ENCODE assay signal across 7 mouse cellular contexts in the genomic region with DNA sequence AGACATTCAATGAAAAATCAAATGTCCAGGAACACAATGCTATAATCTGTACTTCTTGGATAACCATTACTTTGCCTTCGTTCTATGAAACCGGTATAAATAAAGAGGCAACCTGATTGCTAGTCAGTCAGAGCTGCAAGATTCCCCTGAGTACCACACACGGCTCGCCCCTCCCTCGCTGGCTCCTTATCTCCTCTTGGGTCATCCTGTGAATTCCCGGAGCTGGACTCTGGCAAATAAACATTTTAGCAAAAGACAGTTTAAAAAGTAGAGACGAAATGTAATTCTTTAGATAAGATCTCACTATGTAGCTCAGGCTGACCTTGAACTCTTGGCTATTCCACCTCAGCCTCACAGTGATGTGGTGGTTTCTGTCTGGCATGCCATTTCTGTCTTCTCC.
"Had no signal": no experiment of that assay in that cellular context is flagged by ENCODE, and none has a peak within 500 bp of the region (broad histone marks: within the 10 kb centered on the region; RNA-seq: fewer than 3 reads in every experiment).

No protein-coding gene starts in this region.

- DNase-seq: liver, postnatal 0 days; lung, adult 2 months; lung, postnatal 14 days; lung, postnatal 36 days; right cerebral cortex, postnatal 14 days; thymus, adult 2 months; thymus, postnatal 25 days had no signal
